Mouse (Mus musculus): Measurements from ENCODE around the gene Plekhb1. TPM values are rescaled to one million over a fixed set of nuclear protein-coding genes. Genes with fewer than 3 reads are reported as not detected.

Plekhb1 gene
- polyA plus RNA-seq, 1 experiment from 2014 or later = 1.4 TPM

DNA sequence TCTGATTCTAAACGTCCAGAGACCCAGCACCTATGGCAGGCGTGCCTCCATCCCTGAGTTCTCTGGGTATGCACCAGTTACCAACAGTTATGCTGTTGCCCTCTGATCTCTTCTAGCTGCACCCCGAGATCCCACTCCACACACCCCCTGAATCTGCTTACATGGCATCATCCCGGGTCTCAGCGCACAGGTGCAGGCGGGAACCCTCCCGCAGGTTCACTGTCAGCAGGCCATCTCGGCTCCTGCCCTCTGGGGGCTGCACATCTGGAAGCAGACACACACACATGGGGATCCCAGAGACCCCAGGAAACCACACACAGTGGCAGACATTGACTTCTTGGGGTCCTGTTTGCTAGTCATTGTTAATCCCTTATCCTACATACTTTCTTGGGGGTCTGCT lies 7.8 kb downstream of the Plekhb1 start:
- H3K4me1 ChIP-seq (replicated peaks) = peaks cover 19% of the 10 kb centered on the region
- H3K27ac ChIP-seq (ENCODE audit: poor library complexity, severe bottlenecking) = no peak overlapping the region
- no peak overlapping the region for H3K9ac ChIP-seq
- WGBS = 79% methylated on average over 8 of the region's 8 CpGs
- no peak overlapping the region for H3K4me2 ChIP-seq
- no peaks in the 10 kb centered on the region for H3K9me3 ChIP-seq (replicated peaks)
- H3K27me3 ChIP-seq (replicated peaks) = no peaks in the 10 kb centered on the region
- no peaks in the 10 kb centered on the region for H3K36me3 ChIP-seq
- H3K4me3 ChIP-seq = no peak overlapping the region
- no peak for ATAC-seq (ENCODE audit: insufficient number of reproducible peaks, low FRiP score)

DNA sequence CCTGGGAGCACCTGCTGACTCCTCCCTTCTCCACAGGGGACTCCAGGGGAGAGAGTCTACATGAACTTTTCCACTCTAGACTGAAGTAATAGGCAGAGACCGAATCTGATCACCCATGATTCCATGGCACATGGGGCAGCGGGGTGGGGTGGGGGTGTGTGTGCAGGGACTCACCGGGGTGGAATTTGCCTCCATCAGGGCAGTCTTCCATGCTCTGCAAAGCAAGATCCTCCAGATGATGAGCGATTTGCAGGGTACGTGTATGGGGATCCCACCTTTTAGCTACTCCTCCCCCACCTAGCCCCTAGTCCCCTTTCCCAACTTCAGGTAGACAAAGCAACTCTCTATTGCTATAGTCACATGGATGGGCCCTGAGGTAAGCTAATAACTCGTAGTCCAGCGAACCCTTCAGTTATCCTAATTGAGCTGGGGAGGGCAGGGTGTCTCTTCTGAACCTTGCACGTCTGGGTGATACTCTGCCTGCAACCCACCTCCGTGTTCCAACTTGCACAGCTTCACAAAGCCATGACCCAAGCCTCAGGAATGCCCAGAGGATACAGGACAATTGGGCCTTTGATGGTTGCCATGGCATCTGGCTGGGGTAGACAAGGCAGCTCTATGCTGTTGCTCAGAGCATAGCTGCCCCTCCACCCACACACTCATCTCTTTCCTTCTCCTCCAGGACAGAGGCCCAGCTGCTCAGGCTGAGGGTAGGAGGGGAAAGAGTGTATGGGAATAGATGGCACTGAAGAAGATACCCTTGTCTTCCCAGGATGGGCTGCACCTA lies 8.5 kb downstream of the Plekhb1 start:
- no peaks in the 10 kb centered on the region for H3K9me3 ChIP-seq (replicated peaks)
- no peak for ATAC-seq (ENCODE audit: insufficient number of reproducible peaks, low FRiP score)
- WGBS = 73% methylated on average over 9 of the region's 9 CpGs

DNA sequence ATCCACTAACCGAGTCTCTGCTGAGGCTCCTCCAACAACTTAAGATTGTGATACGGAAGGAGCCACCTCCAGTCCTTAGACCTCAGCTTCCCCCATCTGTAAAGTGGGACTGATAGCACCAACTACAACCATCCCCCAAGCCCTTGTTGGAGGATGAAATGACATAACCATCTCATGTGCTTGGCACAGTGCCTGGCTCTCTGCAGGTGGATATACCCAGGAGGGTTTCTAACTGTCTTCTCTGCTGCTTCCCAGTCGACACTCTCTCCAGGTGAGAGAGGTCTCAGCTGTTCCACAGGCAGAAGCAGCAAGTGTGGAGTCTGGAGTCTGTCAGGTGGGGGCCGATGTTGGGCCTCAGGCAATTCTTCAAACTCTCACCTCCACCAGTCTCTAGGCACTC lies 11.2 kb downstream of the Plekhb1 start:
- Histone ChIP-seq H3K9me3 (replicated peaks) (no peaks in the 10 kb centered on the region), H3K27ac (ENCODE audit: poor library complexity, severe bottlenecking) (no peak overlapping the region), H3K36me3 (peaks cover 4% of the 10 kb centered on the region; the same call in 1 of the 2 replicates), H3K4me1 (replicated peaks) (peaks cover 10% of the 10 kb centered on the region; the same call in 1 of the 2 replicates), H3K9ac (no peak overlapping the region), H3K27me3 (replicated peaks) (no peaks in the 10 kb centered on the region), H3K4me3 (no peak overlapping the region), H3K4me2 (no peak overlapping the region)
- WGBS = 59% methylated on average over 4 of the region's 4 CpGs
- ATAC-seq (ENCODE audit: insufficient number of reproducible peaks, low FRiP score) = no peak

More for the DNA sequence above, 8.5 kb downstream of the Plekhb1 start:
- Histone ChIP-seq H3K27me3 (replicated peaks) (no peaks in the 10 kb centered on the region), H3K36me3 (peaks cover 2% of the 10 kb centered on the region; the same call in 1 of the 2 replicates), H3K27ac (ENCODE audit: poor library complexity, severe bottlenecking) (no peak overlapping the region), H3K4me3 (no peak overlapping the region), H3K9ac (no peak overlapping the region), H3K4me2 (no peak overlapping the region), H3K4me1 (replicated peaks) (peaks cover 18% of the 10 kb centered on the region)

DNA sequence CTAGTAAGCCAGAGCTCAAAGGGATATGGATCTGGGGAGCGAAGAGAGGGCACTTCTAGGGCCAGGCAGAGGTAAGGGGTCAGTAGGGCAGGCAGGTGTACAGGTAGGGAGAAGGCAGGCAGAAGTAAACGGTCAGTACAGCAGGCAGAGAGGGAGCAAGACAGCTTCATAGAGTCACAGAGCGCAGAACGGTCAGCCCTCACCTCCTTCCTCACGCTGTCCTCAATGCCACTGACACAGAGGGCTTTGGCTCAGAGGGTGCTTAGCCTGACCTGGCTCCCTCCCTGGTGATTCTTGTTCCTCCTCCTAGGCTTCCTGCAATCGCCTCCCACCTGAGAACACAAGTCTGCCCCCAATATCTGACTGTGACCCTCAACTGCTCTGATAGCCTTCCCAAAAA lies 11.8 kb downstream of the Plekhb1 start:
- Histone ChIP-seq H3K36me3 (peaks cover 4% of the 10 kb centered on the region; the same call in 1 of the 2 replicates), H3K4me1 (replicated peaks) (peaks cover 10% of the 10 kb centered on the region; the same call in 1 of the 2 replicates), H3K4me3 (no peak overlapping the region), H3K27me3 (replicated peaks) (no peaks in the 10 kb centered on the region), H3K9ac (no peak overlapping the region), H3K9me3 (replicated peaks) (no peaks in the 10 kb centered on the region), H3K27ac (ENCODE audit: poor library complexity, severe bottlenecking) (no peak overlapping the region), H3K4me2 (no peak overlapping the region)
- no peak for ATAC-seq (ENCODE audit: insufficient number of reproducible peaks, low FRiP score)
- WGBS = 78% methylated on average over 6 of the region's 6 CpGs

DNA sequence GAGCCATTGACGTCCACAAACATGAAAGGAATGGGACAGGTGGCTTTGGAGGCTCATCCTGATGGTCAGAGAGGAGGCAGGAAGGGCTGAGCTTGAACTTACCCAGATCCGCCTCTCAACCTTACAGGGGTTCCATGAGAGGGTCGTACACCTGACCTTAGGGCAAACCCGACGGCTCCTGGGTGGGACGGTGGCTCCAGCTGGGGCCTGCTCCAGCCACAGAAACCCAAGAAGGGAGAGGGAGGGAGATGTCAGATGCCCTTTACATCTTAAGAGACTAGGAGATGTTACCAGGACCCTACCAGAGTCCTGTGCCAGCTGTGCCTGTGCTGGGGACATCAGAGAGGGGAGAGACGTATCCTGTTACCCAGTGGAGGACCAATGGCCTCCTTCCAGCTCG lies 12.4 kb downstream of the Plekhb1 start:
- H3K4me1 ChIP-seq (replicated peaks) = peaks cover 10% of the 10 kb centered on the region; the same call in 1 of the 2 replicates
- no peak overlapping the region for H3K4me2 ChIP-seq
- H3K9ac ChIP-seq = 0 out of 2 replicates have a peak overlapping the region, but pooled peaks have one; percentile 1
- H3K36me3 ChIP-seq = peaks cover 4% of the 10 kb centered on the region; the same call in 1 of the 2 replicates
- H3K27me3 ChIP-seq (replicated peaks) = no peaks in the 10 kb centered on the region
- WGBS = 75% methylated on average over 8 of the region's 8 CpGs
- no peak for ATAC-seq (ENCODE audit: insufficient number of reproducible peaks, low FRiP score)
- no peaks in the 10 kb centered on the region for H3K9me3 ChIP-seq (replicated peaks)
- H3K27ac ChIP-seq (ENCODE audit: poor library complexity, severe bottlenecking) = no peak overlapping the region
- H3K4me3 ChIP-seq = no peak overlapping the region

DNA sequence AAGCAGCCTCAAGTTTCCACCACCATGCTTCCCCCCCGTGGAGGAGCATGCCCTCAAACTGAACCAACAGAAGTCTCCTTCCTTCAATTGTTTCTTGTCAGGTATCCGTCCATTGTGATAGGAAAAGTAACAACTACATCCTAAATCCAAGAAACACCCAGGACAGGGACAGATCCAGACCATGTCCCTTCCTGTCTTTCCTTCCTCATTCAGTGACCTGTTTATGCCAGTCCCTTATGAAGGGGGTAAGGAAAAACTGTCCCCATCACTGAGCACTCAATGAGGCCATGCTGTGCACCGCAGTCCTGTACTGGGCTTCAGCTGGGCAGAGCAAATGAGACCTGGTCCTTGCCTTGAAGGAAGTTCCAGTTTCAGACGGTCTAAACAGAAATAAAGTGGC lies 13.1 kb downstream of the Plekhb1 start:
- ATAC-seq (ENCODE audit: insufficient number of reproducible peaks, low FRiP score) = no peak
- Histone ChIP-seq H3K9me3 (replicated peaks) (no peaks in the 10 kb centered on the region), H3K36me3 (peaks cover 4% of the 10 kb centered on the region; the same call in 1 of the 2 replicates), H3K9ac (no peak overlapping the region), H3K27me3 (replicated peaks) (no peaks in the 10 kb centered on the region), H3K4me2 (no peak overlapping the region), H3K4me3 (no peak overlapping the region), H3K4me1 (replicated peaks) (peaks cover 10% of the 10 kb centered on the region; the same call in 1 of the 2 replicates), H3K27ac (ENCODE audit: poor library complexity, severe bottlenecking) (no peak overlapping the region)
- 76% methylated on average over 4 of the region's 4 CpGs for WGBS

DNA sequence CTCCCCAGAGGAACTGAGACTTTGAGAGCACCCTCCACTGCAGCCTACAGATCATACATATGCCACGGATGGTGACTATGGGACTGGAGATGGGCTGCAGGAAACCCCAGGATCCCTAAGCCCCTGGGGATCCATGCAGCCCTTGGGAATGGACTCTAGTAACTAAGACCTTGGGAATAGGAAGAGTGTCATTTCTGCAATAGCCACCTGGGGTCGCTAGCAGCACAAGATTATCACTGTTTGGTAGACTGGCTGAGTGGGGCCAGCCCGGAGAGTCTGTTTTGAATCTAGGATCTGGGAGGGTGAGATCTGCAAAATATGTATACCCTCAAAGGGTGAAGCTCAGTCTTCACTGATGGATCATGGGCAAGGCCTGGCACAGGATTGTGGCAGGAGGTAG lies 17.1 kb downstream of the Plekhb1 start:
- Histone ChIP-seq H3K4me1 (replicated peaks) (0 out of 2 replicates have a peak, but pooled peaks cover 4% of the 10 kb centered on the region), H3K27ac (ENCODE audit: poor library complexity, severe bottlenecking) (no peak overlapping the region), H3K9ac (no peak overlapping the region), H3K4me3 (no peak overlapping the region), H3K9me3 (replicated peaks) (no peaks in the 10 kb centered on the region), H3K27me3 (replicated peaks) (no peaks in the 10 kb centered on the region), H3K36me3 (peaks cover 8% of the 10 kb centered on the region), H3K4me2 (no peak overlapping the region)
- ATAC-seq (ENCODE audit: insufficient number of reproducible peaks, low FRiP score) = peak; percentile 63; the same call in 1 of the 2 replicates
- WGBS = 40% methylated on average over 3 of the region's 3 CpGs

DNA sequence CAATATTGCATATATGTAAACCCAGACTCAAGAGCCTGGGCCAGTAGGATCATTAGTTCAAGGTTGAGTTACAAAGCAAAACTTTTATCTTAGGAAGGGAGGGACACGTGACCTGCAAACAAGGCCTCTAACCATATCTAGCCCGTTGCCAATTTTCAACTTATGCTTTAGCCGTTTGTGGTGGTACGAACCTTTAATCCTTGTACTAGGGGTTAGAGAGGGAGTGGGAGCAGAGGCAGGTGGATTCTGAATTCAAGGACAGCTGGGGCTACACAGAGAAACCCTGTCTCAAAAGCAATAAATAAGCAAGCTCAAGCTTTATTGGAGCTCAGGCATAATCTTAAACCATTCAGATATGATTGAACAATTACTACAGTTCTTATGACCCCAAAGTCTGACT lies 19.8 kb downstream of the Plekhb1 start:
- Histone ChIP-seq H3K36me3 (peaks cover 14% of the 10 kb centered on the region), H3K9ac (no peak overlapping the region), H3K4me3 (no peak overlapping the region), H3K27me3 (replicated peaks) (no peaks in the 10 kb centered on the region), H3K27ac (ENCODE audit: poor library complexity, severe bottlenecking) (no peak overlapping the region), H3K9me3 (replicated peaks) (no peaks in the 10 kb centered on the region), H3K4me1 (replicated peaks) (no peaks in the 10 kb centered on the region), H3K4me2 (no peak overlapping the region)
- ATAC-seq (ENCODE audit: insufficient number of reproducible peaks, low FRiP score) = no peak
- 85% methylated on average over 4 of the region's 4 CpGs for WGBS

DNA sequence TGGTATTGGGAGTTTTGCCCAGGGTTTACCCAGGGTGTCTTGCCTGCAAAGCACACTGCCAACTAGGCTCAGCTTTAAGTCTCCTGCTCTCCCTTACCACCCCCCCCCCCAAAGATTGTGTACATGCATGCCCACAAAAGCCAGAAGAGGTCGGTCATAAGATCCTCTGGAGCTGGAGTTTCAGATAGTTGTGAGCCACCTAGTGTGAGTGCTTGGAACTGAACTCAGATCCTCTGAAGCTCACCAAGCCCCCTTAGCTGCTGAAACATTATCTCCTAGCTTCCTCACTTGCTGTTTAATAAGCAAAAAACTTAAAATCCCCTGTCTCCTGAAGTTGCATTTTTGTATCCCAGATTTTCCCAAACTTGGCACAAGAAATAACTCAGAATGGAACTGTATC lies 24.6 kb downstream of the Plekhb1 start:
- peaks cover 38% of the 10 kb centered on the region for H3K36me3 ChIP-seq
- no peak overlapping the region for H3K9ac ChIP-seq
- H3K4me1 ChIP-seq (replicated peaks) = no peaks in the 10 kb centered on the region
- ATAC-seq (ENCODE audit: insufficient number of reproducible peaks, low FRiP score) = no peak
- H3K27ac ChIP-seq (ENCODE audit: poor library complexity, severe bottlenecking) = no peak overlapping the region
- H3K9me3 ChIP-seq (replicated peaks) = no peaks in the 10 kb centered on the region
- H3K4me3 ChIP-seq = no peak overlapping the region
- H3K4me2 ChIP-seq = no peak overlapping the region
- 8% methylated on average over 1 of the region's 1 CpGs for WGBS
- H3K27me3 ChIP-seq (replicated peaks) = no peaks in the 10 kb centered on the region

DNA sequence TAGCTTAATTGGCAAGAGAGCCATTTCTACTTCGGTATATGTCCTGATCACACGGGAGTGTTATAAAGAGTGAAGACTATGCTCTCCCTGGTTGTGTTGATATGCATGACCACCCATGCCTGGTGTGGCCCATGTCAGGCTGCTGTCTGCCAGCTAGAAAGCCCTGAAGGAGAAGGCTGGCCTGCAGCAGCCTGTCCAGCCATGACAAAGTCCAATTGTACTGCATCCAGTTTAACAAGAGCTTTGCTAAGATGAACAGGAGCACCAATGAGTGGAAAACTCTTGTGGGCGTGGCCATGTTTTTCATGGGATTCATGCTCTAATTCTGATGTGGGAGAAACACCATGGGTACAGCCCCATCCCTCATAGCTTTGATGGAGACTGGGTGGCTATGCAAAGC lies 37.7 kb downstream of the Plekhb1 start:
- Histone ChIP-seq H3K4me3 (no peak overlapping the region), H3K27me3 (replicated peaks) (no peaks in the 10 kb centered on the region), H3K27ac (ENCODE audit: poor library complexity, severe bottlenecking) (no peak overlapping the region), H3K4me1 (replicated peaks) (peaks cover 7% of the 10 kb centered on the region), H3K9me3 (replicated peaks) (no peaks in the 10 kb centered on the region), H3K9ac (no peak overlapping the region), H3K4me2 (no peak overlapping the region), H3K36me3 (peaks cover 9% of the 10 kb centered on the region)
- no peak for ATAC-seq (ENCODE audit: insufficient number of reproducible peaks, low FRiP score)
- 79% methylated on average over 3 of the region's 3 CpGs for WGBS

DNA sequence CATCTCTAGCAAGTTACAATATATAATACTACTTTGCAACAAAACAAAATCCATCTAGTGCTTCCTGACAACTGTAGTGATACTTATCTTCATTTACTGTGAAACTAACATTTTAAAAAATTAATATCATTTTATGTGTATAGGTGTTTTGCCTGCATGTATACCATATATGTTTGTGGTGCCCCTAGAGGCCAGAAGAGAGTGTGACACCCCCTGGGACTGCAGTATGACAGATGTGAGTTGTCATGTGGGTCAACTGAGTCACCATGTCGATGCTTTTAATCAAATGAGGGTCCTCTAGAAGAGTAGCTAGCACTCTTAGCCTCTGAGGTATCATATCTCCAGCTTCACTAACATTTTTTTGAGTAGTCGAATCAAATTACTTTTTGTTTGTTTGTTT lies 39.9 kb downstream of the Plekhb1 start:
- ATAC-seq (ENCODE audit: insufficient number of reproducible peaks, low FRiP score) = no peak
- 82% methylated on average over 2 of the region's 2 CpGs for WGBS

More for the DNA sequence above, 39.9 kb downstream of the Plekhb1 start:
- no peak overlapping the region for H3K4me3 ChIP-seq
- peaks cover 3% of the 10 kb centered on the region; the same call in 1 of the 2 replicates for H3K36me3 ChIP-seq
- no peak overlapping the region for H3K27ac ChIP-seq (ENCODE audit: poor library complexity, severe bottlenecking)
- no peaks in the 10 kb centered on the region for H3K9me3 ChIP-seq (replicated peaks)
- no peaks in the 10 kb centered on the region for H3K27me3 ChIP-seq (replicated peaks)
- H3K4me2 ChIP-seq = no peak overlapping the region
- no peak overlapping the region for H3K9ac ChIP-seq
- peaks cover 7% of the 10 kb centered on the region for H3K4me1 ChIP-seq (replicated peaks)

All from heart, embryonic 12.5 days (tissue).